Mouse (Mus musculus): ENCODE data around the gene Bri3bp.
A peak's percentile ranks its signal among the peaks of the same experiment; 100 is the strongest.

Bri3bp gene

DNA sequence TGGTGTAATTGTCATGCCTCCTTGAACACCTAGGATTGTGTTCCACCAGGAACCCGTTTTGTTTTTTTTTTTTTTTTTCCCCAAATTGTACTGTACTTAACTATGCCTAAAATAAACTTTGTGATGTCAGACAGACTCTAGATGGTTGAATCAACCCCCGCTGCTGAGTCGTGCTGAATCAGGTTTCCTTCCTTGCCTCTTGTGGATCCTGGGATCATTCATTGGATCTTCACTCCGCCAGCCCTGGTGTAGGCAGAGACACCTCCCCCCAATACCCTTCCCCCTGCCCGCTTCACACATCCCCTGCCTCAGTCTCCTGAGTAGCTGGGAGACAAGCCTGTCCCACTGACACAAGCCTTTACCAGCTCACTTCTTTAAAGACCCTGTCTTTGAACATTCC lies 7.9 kb downstream of the Bri3bp start:
- DNase-seq (ENCODE audit: inconsistent age in 2 of 2, low spot score in 1 of 2), result no peak

DNA sequence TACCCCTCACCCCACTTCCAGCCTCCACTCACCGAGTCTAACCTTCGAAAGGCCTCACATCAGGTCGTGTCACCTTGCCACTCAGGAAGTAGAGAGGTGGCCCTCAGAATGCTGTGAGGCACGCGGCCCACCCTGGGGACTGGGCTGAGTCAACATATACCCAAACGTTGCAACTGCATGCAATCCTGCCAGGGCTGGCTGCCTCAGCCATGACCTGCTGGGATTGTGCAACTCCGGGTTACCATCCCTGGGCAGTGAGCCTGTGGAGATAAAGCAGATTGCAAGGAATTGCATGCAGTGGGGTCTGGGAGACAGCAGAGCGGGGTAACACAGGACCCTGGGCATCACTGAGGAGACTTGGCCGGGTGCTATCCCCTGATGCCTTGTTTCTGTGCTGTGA lies 11.2 kb downstream of the Bri3bp start:
- peak; percentile 78 to 94 for DNase-seq (ENCODE audit: inconsistent age in 2 of 2, low spot score in 1 of 2)

DNA sequence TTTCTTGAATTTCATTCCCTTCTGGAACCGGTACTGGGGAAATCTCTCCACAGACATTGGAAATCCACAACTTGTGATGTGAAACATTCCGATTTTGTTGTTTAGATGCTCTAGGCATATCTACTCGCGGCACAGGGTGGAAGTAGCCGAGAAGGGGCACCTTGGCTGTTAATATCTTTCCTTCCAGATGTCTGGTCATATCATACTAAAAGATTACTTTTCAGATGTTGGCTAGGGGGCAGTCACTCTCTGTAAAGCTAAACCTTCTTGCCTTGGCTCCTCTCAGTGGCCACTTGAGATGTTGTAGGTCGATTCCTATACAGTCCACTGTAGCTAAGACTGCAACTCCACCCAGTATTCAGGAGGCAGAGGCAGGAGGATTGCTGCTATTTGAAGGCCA lies 14.7 kb downstream of the Bri3bp start:
- DNase-seq (ENCODE audit: inconsistent age in 2 of 2, low spot score in 1 of 2), result no peak

DNA sequence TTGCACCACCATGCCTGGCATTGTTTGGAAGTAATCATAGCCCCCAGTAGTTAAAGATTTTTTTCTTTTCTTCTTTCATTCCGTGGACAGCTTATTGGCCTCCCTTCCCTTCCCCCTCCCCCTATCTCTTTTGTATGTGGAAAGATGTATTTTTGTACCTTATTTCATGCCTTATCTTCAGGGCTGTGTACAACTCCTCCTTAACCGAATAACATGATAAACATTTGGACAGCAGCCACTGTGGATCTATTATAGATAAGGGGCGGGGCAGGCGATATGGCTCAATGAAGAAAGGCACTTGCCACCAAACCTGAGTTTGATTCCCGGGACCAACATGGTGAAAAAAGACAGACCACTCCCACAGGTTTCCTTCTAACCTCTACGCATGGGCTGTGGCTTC lies 16.2 kb downstream of the Bri3bp start:
- no peak for DNase-seq (ENCODE audit: inconsistent age in 2 of 2, low spot score in 1 of 2)

DNA sequence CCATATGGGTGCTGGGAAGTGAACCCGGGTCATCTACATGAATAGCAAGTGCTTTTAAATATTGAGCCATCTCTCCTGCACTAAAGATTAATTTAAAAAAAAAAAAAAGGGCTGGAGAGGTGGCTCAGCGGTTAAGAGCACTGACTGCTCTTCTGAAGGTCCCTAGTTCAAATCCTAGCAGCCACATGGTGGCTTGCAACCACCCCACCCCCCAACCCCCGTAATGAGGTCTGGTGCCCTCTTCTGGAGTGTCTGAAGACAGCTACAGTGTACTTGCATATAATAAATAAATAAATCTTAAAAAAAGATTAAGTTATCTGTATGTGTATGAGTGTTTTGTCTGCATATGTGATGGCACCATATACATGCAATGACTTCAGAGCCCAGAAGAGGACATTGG lies 19.2 kb downstream of the Bri3bp start:
- DNase-seq (ENCODE audit: inconsistent age in 2 of 2, low spot score in 1 of 2), result peak in 1 of 2 experiments; percentile 29

DNA sequence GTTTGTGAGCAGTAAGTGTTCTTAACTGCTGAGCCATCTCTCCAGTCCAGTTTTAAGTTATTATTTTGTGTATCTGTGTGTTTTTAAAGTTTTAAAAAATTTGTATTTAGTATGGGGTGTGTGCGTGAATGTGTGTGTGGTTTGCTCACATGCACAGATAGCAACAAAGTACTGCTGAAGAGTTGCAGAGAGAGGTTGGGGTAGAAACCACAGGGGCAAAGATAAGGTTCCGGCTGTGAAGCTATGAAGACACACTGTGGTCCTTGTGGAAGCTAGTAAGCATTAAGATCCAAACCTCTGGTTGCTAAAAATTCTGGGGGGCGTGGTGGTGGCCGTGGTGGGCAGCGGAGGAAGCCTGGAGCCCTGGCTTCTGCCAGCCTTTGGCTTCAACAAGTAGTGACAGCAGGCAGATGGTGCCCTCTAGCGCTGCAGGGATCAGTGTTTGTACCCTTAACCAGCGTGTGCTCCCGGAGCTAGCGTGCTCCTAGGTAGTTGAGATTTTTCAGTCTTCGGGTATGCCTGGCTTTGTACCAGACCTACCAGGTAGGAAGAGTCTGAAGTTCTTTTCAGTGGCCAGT lies 20.6 kb downstream of the Bri3bp start:
- DNase-seq (ENCODE audit: inconsistent age in 2 of 2, low spot score in 1 of 2), result peak; percentile 68 to 86

DNA sequence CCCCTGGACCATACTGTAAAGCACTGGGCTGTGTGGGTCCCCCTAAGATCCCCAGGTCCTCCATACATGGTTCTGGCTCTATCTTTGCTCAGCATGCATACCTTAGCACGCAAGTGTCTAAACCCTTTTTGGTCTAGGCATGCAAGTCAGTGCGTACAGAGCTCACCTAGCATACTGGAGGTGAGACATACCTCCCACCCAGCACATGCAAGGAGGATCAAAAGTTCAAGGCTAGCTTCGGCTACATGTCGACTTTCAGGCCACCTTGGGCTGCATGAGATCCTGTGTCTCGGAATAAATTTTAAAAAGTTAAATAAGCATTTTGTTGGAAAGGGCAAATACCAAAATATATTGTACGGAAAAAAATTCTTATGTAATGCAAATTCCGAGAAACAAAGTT lies 23.8 kb downstream of the Bri3bp start:
- DNase-seq (ENCODE audit: inconsistent age in 2 of 2, low spot score in 1 of 2), result no peak

DNA sequence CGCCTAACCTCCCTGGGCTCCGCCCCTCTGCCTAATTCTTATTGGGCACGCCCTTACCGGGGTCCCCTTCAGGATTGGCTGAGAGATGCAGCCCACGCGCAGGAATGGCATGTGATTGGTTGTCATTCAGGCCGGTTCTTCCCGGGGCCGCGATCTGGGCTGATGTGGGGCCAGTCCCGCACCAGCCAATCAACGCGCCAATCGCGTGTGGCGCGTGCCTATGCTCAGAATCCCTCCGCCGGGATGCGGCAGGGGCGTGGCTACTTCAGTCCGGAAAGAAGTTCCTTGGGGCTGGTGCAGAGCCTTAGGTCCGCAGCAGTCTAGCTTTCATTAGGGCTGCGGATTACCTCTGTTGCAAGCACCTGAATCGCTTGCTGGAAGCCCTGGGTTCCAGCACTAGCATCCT lies 24.3 kb downstream of the Bri3bp start:
- peak; percentile 98 for DNase-seq (ENCODE audit: inconsistent age in 2 of 2, low spot score in 1 of 2)

DNA sequence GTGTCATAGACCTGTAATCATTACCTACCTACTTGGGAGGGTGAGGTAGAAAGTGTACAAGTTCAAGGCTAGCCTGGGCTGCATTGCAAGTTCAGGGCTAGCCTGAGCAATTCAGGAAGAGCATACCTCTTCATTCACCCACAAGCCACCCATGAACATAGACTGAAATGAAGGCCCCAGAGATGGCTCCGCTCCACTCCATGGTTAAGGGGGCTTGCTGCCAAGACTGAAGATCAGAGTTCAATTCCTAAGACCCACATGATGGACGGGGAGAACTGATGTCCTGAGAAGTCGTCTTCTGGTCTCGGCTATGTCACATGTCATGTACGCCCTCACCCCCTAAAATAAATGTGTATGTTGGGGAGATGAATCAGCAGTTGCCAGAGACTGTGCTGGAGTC lies 25.1 kb downstream of the Bri3bp start:
- DNase-seq (ENCODE audit: inconsistent age in 2 of 2, low spot score in 1 of 2), result no peak

DNA sequence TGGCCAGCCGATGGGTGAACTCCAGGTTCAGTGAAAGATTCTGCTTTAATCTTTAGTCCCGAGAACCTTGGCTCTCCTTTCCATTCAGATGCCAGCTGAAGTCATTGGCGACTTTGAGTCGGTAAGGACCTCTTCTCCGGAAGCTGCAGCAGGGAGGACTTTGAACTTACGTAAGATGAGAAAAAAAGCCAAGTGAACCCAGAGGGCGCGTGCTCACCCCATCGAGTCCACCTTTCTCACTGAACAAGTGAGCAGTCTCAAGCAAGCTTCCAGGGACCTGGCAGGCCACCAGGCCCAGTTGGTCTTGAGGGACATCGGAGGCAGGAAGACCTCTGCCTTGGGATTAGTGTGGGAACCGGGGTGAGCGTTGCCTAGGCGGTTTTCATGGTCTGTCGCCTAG lies 25.9 kb downstream of the Bri3bp start:
- peak in 1 of 2 experiments; percentile 64 for DNase-seq (ENCODE audit: inconsistent age in 2 of 2, low spot score in 1 of 2)

DNA sequence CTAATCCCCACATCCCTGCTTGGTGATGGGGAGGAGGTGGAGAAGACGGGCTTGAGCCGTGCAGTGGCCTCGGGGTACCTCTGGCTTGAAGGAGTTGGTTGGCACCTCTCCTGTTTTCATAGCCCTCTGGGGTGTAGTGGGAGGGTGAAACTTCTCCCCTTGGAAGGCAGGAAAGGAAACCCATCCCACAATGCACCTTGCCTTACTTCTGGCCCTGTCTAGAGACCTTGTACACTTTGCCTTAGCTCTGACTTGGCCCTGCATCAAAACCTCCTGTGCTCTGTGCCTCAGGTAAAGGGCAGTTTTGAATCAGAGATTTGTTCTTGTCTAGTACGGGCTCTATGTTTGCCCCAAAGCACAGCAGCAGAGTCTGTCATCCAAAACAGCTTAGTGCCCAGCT lies 29.3 kb downstream of the Bri3bp start:
- peak; percentile 53 to 75 for DNase-seq (ENCODE audit: inconsistent age in 2 of 2, low spot score in 1 of 2)

DNA sequence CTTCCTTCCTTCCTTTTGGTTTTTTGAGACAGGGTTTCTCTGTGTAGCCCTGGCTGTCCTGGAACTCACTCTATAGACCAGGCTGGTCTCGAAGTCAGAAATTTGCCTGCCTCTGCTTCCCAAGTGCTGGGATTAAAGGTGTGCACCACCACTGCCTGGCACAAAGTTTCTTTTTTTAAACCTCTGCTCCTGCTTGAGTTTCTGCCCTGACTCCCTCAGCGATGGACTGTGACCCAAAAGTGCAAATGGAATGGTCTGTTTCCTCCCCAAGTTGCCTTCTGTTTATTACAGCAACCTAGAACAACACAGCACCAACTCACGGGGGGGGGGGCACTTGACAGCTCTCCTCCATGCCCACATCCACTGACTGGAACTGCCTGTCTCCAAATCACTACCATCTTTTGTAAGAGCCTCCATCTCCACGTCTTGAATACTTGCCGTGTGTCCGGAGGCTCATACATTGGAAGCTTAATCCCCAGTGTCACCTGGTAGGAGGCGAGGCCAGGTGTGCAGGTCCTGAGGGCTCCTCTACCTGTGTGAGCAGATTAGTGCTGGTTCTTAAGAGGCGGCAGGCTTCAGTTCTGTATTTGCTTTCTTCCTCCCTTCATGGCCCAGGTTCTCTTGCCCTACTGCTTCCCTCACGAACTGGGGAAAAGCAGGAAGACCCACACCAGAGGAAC lies 31.6 kb downstream of the Bri3bp start:
- no peak for DNase-seq (ENCODE audit: inconsistent age in 2 of 2, low spot score in 1 of 2)

DNA sequence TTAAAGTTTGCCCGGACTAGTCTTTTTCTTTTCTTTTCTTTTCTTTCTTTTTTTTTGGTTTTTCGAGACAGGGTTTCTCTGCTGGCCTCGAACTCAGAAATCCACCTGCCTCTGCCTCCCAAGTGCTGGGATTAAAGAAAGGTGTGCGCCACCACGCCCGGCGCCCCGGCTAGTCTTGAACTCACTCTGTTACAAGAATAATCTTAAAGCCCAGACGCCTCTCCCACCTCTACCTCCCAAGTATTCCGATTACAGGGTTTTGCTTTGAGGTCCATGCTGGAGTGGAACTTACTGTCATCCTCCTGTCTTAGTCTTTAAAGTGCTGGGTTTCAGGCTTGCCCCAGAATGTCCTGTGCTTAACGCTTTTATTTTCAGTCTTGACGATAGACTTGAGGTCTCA lies 33.7 kb downstream of the Bri3bp start:
- DNase-seq (ENCODE audit: inconsistent age in 2 of 2, low spot score in 1 of 2), result peak in 1 of 2 experiments; percentile 22

DNA sequence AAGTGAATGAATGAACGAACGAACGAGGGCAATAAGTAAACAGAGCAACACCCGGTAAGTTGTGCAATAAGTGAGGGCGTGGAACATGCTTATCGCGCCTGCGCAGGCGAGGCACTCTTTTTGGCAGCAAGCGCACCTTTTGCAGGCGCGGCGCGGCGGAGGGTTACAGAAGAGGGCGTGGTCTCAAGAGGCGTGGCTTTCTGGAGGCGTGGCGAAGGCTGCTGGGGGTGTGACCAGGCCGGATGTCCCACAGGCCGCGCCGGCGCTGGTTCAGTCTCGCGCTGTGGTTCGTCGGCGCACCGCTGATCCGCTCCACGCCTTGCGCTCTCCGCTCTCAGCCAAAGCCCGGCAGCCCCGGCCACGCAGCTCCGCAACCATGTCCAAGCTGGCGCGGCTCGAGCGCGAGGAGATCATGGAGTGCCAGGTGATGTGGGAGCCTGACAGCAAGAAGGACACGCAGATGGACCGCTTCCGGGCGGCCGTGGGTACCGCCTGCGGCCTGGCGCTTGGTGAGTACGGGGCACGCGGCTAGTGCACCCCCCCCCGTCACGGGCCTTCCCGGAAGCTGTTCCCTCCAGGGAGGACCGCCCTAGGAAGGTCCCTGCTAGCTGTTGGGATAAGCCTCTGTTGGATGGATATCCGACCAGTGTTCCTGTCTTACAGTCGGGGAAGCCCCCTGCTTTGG lies 34.4 kb downstream of the Bri3bp start, which contains the start of gene Aacs:
Gene Aacs, plus strand, starts transcription at position 214 of the 685 bp plus-strand sequence.
- DNase-seq (ENCODE audit: inconsistent age in 2 of 2, low spot score in 1 of 2), result peak; percentile 98 to 100

DNA sequence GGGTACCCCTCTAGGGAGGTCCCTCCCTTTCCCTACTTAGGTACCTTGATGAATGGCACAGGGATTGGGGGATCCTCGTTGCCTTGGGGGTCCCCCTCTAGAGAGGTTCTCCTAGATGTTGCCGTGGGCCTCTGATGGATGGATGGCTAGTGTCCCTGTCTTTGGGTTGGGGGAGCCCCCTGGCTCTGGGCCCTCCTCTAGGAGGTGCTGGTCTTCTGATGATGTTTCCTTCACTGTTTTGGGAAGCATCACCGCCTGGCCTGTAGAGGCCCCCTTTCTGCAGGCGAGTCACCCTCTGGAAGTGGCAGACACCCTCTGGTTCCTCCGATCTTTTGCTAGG lies 34.9 kb downstream of the Bri3bp start:
- no peak for DNase-seq (ENCODE audit: inconsistent age in 2 of 2, low spot score in 1 of 2)

DNA sequence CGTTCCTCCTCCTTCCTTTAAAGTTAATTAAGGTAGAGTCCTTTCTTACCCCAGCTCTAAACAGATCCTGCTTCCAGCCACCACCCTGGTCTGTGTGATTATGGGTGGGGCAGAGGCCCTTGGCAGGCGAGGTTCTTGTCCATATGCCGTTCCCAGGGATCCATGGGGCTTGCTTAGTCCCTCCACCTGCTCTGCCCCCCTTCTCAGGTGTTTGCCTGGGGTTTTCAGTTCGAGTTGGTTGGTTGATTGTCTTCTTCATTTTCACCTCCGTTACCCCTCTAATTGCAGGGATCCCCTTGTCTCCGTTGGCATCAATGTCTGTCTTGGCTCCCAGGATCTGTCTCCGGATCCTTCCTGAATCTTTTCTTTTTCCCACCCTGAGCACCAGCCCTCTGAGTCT lies 35.4 kb downstream of the Bri3bp start:
- no peak for DNase-seq (ENCODE audit: inconsistent age in 2 of 2, low spot score in 1 of 2)

DNA sequence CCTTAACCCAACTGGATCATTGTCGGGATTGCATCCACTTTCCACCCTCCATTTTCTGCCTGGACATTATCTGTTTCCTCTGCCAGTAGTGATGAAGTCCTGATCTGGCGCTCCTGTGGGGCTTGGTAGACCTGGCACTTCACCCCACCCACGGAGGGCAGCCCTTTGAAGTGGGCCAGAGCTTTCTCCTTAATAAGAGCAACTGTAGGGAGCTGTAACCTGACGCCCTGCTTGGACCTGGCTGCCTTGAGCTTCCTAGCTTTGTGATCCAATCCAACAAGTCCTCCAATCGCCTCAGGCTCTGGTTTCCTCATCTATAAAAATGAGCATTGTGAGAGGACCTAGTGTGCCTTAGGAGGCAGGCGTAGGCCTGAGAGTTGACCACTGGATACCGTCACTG lies 36.2 kb downstream of the Bri3bp start:
- DNase-seq (ENCODE audit: inconsistent age in 2 of 2, low spot score in 1 of 2), result no peak

DNA sequence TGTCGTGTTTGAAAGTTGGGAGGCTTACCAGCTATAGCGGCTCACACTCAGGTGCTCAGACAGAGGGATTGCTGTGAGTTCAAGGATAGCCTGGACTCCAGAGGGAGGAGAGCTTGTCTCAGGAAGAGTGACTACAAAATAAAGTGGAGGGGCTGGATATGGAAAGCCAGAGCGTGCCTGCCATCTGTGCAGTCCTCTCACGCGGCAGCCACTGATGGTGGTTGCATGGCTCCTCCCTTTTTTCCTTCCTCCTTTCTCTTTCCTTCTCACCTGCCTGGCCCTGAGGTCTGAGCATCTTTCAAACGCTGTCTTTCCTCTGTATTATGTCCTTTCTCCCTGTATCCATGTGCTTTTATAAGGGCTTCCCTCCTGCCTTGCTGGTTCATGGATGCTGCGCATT lies 36.7 kb downstream of the Bri3bp start:
- no peak for DNase-seq (ENCODE audit: inconsistent age in 2 of 2, low spot score in 1 of 2)

DNA sequence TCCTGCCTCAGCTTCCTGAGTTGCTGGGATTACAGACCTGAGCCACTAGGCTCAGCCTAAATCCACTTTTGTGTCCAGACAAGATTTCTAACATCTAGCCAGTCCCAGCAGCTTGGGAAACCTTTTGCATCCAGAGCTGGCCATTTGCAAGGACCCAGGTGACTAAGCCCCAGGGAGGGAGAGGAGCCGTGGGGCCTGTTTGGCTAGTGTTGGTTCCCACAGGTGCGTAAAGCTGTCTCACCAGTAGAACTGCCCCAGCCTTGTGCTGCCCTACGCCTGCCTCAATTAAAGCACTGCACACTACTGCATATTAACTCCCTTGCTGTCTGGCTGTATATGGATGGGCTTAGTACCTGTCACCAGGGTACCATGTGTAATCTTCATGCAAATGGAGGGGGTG lies 38.0 kb downstream of the Bri3bp start:
- no peak for DNase-seq (ENCODE audit: inconsistent age in 2 of 2, low spot score in 1 of 2)

DNA sequence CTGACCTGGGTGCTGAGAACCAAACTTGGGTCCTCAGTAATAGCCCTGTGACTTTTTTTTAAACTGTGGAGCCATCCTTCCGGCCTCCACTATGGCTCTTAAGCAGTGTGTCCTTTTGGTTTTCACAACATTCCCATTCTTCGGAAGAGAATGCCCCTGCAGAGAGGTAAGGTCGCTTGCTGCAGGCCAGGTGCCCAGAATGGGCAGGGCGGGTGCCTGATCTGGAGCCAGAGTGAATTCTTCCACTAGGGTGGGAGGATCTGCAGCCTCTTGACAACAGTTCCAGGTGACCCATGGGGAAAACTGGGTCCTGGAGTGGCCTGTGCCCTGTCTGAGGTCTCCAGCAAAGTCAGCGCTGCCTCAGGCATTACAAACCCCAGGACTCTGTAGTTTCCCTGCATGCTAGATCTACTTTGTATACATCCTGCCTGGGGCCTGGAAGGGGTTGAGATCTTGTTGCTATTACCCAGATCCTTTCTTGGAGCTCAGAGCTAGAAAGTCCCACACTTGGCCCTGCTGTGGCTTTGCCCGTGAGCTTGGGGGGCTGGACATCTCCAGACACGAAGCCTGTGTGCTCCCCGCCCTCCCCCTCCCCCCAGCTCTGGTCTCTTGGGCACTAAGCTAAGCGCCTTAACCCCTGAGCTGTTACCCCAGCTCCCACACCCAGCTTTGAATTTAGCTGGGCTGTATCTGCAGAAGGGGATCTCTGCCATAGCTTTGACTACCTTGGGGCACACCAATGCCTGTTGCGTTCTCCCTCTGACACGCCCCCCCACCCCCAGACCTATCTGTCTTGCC lies 39.3 kb downstream of the Bri3bp start:
- DNase-seq (ENCODE audit: inconsistent age in 2 of 2, low spot score in 1 of 2), result no peak

DNA sequence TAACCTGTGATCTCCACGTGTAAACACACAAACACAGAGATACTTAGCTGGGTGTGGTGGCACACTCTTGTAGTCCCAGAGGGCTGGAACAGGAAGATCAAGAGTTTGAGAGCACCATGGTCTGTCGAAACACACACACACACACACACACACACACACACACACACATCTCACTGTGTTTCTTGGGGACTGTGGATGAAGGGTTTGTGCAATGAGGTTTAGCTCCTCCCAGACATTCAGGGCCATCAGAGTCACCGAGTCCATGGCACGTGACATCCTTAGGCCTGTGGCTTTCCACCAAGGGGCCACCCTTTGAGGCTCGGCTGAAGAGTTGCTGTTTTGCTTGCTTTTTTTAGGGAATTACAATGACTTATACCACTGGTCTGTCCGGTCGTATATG lies 41.1 kb downstream of the Bri3bp start:
- no peak for DNase-seq (ENCODE audit: inconsistent age in 2 of 2, low spot score in 1 of 2)
